Mouse (Mus musculus) small intestine, adult 2 months (tissue): ENCODE measurements around the gene Rasgrp2. TPM values are rescaled to one million over a fixed set of nuclear protein-coding genes. Genes with fewer than 3 reads are reported as not detected.

Source experiments
- H3K27ac ChIP-seq: fragments of 200-500 bp; 2 replicates; pipeline ENCODE4 v1.5.1; 2012; ENCODE audit warnings: low read depth, low read length, control low read depth, inconsistent platforms; ENCODE audit not compliant: insufficient read depth
- H3K27me3 ChIP-seq: fragments of 200-500 bp; 2 replicates; pipeline ENCODE4 v1.6.1; 2012; ENCODE audit warnings: mild to moderate bottlenecking, moderate library complexity, low read length, inconsistent platforms; ENCODE audit not compliant: control insufficient read depth, insufficient read depth
- H3K36me3 ChIP-seq: fragments of 200-500 bp; 2 replicates; pipeline ENCODE4 v1.6.1; 2012; ENCODE audit warnings: mild to moderate bottlenecking, low read length, control low read depth, inconsistent platforms; ENCODE audit not compliant: control insufficient read depth, insufficient read depth
- H3K4me1 ChIP-seq: fragments of 200-500 bp; 2 replicates; pipeline ENCODE4 v1.6.1; 2012; ENCODE audit warnings: low read length, inconsistent platforms, mixed read lengths; ENCODE audit not compliant: control insufficient read depth, insufficient read depth, insufficient read length
- H3K4me3 ChIP-seq: fragments of 200-500 bp; 2 replicates; pipeline ENCODE4 v1.5.1; 2012; ENCODE audit warnings: low read depth, mild to moderate bottlenecking, control low read depth, inconsistent platforms, low read length, moderate library complexity
- CTCF ChIP-seq: fragments of 200-500 bp; IDR thresholded peaks from 2 replicates; pipeline ENCODE4 v1.5.1; 2012; ENCODE audit warnings: low read depth, mild to moderate bottlenecking, control low read depth, inconsistent platforms, low read length, moderate library complexity, mixed read lengths; ENCODE audit not compliant: insufficient replicate concordance, insufficient read length; ENCODE audit errors: extremely low read depth
- POLR2A ChIP-seq: fragments of 200-500 bp; IDR thresholded peaks from 2 replicates; pipeline ENCODE4 v1.6.1; 2012; ENCODE audit warnings: low read depth, mild to moderate bottlenecking, control low read depth, inconsistent platforms, low read length, moderate library complexity
- WGBS: fragments of 180-500 bp; shearing (Covaris S2); methylation state at CpG from one replicate; pipeline ENCODE4 v1.1.7; 2018; 5-methylcytosine and 5-hydroxymethylcytosine counted together
- polyA plus RNA-seq: library from polyadenylated mRNA; depleted of rRNA; stranded (reverse); fragments of >200 nt; gene quantifications from 2 replicates; pipeline ENCODE4 v1.2.3, GENCODE M21; 2012

Rasgrp2 gene
- polyA plus RNA-seq, 1 experiment: 38.3 TPM

DNA sequence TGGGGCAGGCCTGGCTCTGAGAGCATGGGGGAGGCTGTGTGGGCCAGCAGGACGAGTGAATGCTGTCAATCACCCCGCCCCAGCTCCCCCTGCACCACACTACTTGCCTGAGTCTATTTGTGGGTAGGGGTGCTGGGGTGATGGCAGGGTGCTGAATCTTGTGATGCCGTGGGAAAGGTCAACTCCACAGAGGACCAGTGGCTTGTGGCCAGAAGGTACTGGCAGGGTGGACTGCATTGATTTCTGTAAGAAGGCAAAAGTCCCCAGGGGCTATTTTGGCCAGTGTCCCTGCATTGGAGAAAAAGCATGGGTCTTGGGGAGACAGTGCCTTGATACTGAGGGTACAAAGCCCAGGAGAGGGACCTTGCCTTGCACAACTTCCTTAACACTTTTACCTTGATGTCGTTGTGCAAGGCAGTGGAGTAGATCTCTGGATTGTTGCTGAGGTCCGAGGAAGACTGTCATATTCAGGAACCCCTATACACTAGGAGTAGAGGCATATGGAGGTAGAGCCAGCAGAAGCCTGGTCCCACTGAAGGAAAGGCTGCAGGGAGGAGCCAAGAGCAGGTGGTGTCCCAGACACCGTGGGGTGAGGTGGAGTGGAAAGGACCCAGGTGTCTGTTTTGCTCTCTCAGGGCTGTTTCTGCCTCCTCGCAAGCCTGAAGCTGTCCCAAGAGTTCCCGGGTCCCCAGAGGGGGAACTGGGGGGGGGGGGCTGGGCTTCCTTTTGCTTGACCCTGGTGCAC, 25.2 kb downstream of the Rasgrp2 start:
- Histone ChIP-seq H3K36me3 (no peaks in the 10 kb centered on the region), H3K4me1 (peaks cover 19% of the 10 kb centered on the region), H3K27ac (no peak overlapping the region), H3K27me3 (peaks cover 20% of the 10 kb centered on the region), H3K4me3 (no peak overlapping the region)
- no peak for TF ChIP-seq POLR2A
- TF ChIP-seq CTCF: no peak
- 66% methylated on average over 8 of the region's 8 CpGs for WGBS

DNA sequence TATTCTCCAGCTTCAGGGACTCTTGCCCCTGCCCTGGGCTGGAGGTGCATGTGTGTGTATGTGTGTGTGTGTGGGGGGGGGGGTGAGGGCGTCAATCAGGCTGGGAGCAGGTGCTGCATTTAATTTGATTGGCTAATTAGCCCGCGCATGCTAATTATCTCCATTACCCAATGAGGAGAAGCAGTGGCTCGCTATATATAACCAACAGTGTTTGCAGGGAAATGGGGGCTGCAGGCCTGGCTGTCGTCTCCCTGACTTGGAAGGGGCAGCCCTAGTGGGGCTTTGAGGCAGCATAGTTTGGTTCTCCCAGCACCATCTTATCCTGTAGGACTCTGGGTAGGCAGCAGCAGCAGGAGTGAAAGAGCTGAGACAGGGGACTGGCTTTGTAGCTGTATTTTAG, 26.5 kb downstream of the Rasgrp2 start:
- Histone ChIP-seq H3K4me1 (peaks cover 19% of the 10 kb centered on the region), H3K27me3 (peaks cover 23% of the 10 kb centered on the region), H3K4me3 (no peak overlapping the region), H3K36me3 (no peaks in the 10 kb centered on the region), H3K27ac (no peak overlapping the region)
- WGBS: 76% methylated on average over 5 of the region's 5 CpGs
- no peak for TF ChIP-seq CTCF
- no peak for TF ChIP-seq POLR2A

DNA sequence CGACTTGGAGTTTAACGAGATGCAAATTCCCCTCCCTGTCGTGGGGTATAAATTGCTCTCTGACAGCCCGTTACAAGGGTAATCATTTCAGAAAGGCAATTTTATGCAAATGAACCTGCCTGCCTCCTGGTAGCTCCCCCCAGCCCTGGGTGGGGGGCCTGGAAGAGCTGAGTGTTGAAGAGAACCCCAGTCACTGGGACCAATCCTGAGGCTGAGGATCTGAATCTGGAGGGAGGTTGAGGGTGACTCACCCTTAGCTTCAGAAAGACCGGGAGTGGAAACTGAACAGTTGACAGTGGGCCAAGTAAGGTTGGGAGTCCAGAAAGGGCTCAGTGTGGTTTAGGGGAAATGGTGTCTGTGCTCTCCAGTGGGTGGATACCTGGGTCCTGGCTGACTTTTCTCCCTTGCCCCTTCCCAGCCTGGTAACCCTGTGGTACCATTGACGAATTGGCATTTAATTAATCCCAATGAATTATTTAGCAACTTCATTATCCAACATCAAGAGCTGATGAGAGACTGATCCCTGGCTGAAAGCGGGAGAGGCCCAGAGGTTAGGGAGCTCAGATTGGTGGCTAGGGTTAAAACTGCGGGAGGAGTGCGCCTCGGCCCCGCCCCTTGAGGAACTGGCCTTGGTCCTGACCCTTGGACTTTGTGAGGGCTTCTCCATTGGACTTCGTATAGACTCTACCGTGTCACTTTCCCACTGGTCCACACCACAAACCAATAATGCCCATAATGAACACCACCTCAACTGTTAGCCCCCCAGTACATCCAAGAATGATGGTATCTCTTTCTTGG, 27.8 kb downstream of the Rasgrp2 start:
- Histone ChIP-seq H3K27me3 (peaks cover 25% of the 10 kb centered on the region), H3K36me3 (no peaks in the 10 kb centered on the region), H3K4me3 (no peak overlapping the region), H3K27ac (no peak overlapping the region), H3K4me1 (peaks cover 19% of the 10 kb centered on the region)
- TF ChIP-seq CTCF: no peak
- no peak for TF ChIP-seq POLR2A
- 19% methylated on average over 13 of the region's 13 CpGs for WGBS

GRCm38 (mm10) chr19:6427653-6428434, 28.7 kb downstream of the Rasgrp2 start:
- TF ChIP-seq POLR2A: no peak
- TF ChIP-seq CTCF: no peak
- Histone ChIP-seq H3K4me3 (peak overlapping the region; percentile 17), H3K36me3 (no peaks in the 10 kb centered on the region), H3K4me1 (peaks cover 19% of the 10 kb centered on the region), H3K27ac (no peak overlapping the region), H3K27me3 (peaks cover 25% of the 10 kb centered on the region)
- 1% methylated on average over 93 of the region's 94 CpGs for WGBS

DNA sequence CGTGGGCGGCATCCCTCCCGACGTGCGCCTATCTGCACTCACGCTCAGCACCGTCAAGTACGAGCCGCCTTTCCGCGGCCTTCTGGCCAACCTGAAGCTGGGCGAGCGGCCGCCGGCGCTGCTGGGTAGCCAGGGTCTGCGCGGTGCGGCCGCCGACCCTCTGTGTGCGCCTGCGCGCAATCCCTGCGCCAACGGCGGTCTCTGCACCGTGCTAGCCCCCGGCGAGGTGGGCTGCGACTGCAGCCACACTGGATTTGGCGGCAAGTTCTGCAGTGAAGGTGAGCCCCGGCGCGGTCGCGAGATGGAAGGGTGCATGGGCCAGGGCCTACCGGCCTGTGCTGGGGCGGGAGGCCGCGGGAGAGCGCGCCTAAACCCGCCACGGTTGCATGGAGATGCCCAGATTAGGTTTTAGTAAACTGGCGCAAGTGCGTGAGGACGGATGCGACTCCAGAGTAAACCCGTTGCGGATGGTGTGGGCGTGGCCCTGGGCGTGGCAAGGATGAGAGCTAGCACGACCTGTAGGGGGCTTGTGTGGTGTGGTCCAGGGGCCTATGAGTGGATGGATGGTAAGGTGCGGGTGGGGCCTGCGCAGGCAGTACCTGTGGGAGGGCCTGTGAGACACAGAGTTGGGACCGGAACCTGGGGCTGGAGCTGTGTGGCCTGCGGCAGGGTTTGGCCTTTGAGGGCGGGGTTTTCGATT, 29.5 kb downstream of the Rasgrp2 start:
- H3K4me1 ChIP-seq: peaks cover 19% of the 10 kb centered on the region
- peak overlapping the region; percentile 17; the same call in 1 of the 2 replicates for H3K4me3 ChIP-seq
- TF ChIP-seq CTCF: no peak
- TF ChIP-seq POLR2A: no peak
- H3K36me3 ChIP-seq: no peaks in the 10 kb centered on the region
- WGBS: 2% methylated on average over 60 of the region's 60 CpGs
- H3K27ac ChIP-seq: no peak overlapping the region
- peaks cover 25% of the 10 kb centered on the region for H3K27me3 ChIP-seq

DNA sequence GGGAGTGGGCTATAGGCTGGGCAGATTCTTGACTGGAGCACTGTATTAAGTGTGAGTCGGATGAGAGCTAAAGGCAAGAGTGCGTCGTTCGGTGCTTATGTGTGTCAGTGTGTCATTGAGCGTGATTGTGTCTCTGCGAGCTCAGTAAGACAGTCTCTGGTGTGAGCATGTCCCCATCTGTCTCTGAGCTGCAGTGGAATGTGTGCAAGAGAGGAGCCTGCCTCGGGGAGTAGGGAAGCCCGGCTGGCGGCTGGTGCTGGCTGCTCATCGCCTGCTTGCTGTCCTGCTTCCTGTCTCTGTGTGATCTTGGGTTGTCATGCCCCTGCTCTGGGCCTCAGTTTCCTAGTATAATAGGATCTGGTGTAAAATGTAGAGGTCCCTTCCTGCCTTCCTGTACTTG, 43.9 kb downstream of the Rasgrp2 start:
- Histone ChIP-seq H3K4me3 (no peak overlapping the region), H3K27ac (no peak overlapping the region), H3K4me1 (peaks cover 1% of the 10 kb centered on the region; the same call in 1 of the 2 replicates), H3K27me3 (0 out of 2 replicates have a peak, but pooled peaks cover 3% of the 10 kb centered on the region), H3K36me3 (no peaks in the 10 kb centered on the region)
- WGBS: 76% methylated on average over 10 of the region's 10 CpGs
- TF ChIP-seq POLR2A: no peak
- TF ChIP-seq CTCF: no peak
